Mouse (Mus musculus) liver, embryonic 14.5 days (tissue): ENCODE measurements around the gene Stoml2. TPM values are rescaled to one million over a fixed set of nuclear protein-coding genes. Genes with fewer than 3 reads are reported as not detected.
A peak's percentile ranks its signal among the peaks of the same experiment; 100 is the strongest.

ENCODE experiments used
- ATAC-seq: fragments of 200-750 bp; cut with Nextera tagmentation; 2 replicates; pipeline ENCODE4 v1.8.0; 2017; ENCODE audit warnings: moderate number of reproducible peaks, mild to moderate bottlenecking, moderate library complexity; ENCODE audit not compliant: insufficient read depth
- DNase-seq, 3 experiments: peaks; one replicate each; pipeline ENCODE4 v3.0.0-alpha.2; 2012 to 2013; ENCODE audit warnings: low read depth in 3 of 3, low spot score in 3 of 3
- H3K27ac ChIP-seq: fragments of 300-500 bp; sonication (generic); 2 replicates; pipeline ENCODE4 v1.5.1; 2014; ENCODE audit warnings: moderate library complexity, mild to moderate bottlenecking, control low read depth, inconsistent platforms
- H3K27me3 ChIP-seq: fragments of 300-500 bp; sonication (generic); 2 replicates; pipeline ENCODE4 v1.6.1; 2014; ENCODE audit warnings: mild to moderate bottlenecking, low read length, moderate library complexity; ENCODE audit not compliant: control insufficient read depth, insufficient read depth
- H3K36me3 ChIP-seq: fragments of 300-500 bp; sonication (generic); replicated peaks from 2 replicates; pipeline ENCODE4 v1.6.1; 2014; ENCODE audit warnings: low read depth; ENCODE audit not compliant: control insufficient read depth, insufficient read depth
- H3K4me1 ChIP-seq, 2 experiments: fragments of 200-500 bp in 1 of 2; fragments of 300-500 bp in 1 of 2; sonication (generic) in 1 of 2; replicated peaks; 2 replicates each; pipeline ENCODE4 v1.6.1; 2012 to 2014; ENCODE audit warnings: antibody characterized with exemption in 1 of 2, inconsistent platforms in 1 of 2, low read length in 1 of 2; ENCODE audit not compliant: control insufficient read depth in 2 of 2, insufficient read depth in 2 of 2
- H3K4me2 ChIP-seq: fragments of 300-500 bp; sonication (generic); 2 replicates; pipeline ENCODE4 v1.6.1; 2014; ENCODE audit warnings: low read depth, mild to moderate bottlenecking, control low read depth, moderate library complexity
- H3K4me3 ChIP-seq, 2 experiments: fragments of 200-500 bp in 1 of 2; fragments of 300-500 bp in 1 of 2; sonication (generic) in 1 of 2; 2 replicates each; pipeline ENCODE4 v1.5.1; 2012 to 2014; ENCODE audit warnings: low read depth in 2 of 2, low read length in 2 of 2, mild to moderate bottlenecking in 2 of 2, control low read depth in 1 of 2, inconsistent platforms in 1 of 2, moderate library complexity in 1 of 2; ENCODE audit not compliant: insufficient read depth in 1 of 2
- H3K9ac ChIP-seq: fragments of 300-500 bp; sonication (generic); replicated peaks from 2 replicates; pipeline ENCODE4 v1.6.1; 2014; ENCODE audit warnings: mild to moderate bottlenecking, control low read depth, moderate library complexity
- H3K9me3 ChIP-seq: fragments of 300-500 bp; sonication (generic); 2 replicates; pipeline ENCODE4 v1.6.1; 2016; ENCODE audit warnings: low read length, mixed read lengths; ENCODE audit not compliant: control insufficient read depth
- CTCF ChIP-seq: IDR thresholded peaks from 2 replicates; pipeline ENCODE4 v1.5.1; 2016; ENCODE audit warnings: antibody characterized with exemption, low read depth, control low read depth
- EP300 ChIP-seq: IDR thresholded peaks from 2 replicates; pipeline ENCODE4 v1.6.1; 2016; ENCODE audit warnings: antibody characterized with exemption, low read depth
- WGBS: fragments of 180-500 bp; shearing (Covaris S2); extraction: QIAGEN DNeasy Blood & Tissue Kit; methylation state at CpG from one replicate; pipeline ENCODE4 v1.1.7; 2014; ENCODE audit not compliant: insufficient replicate concordance; 5-methylcytosine and 5-hydroxymethylcytosine counted together
- polyA plus RNA-seq, 2 experiments: library from polyadenylated mRNA; depleted of rRNA in 1 of 2; stranded (reverse) in 1 of 2; unstranded in 1 of 2; fragments of >200 nt; fragmentation: Nextera tagmentation in 1 of 2; extraction: Ambion mirVana in 1 of 2; gene quantifications; 2 replicates each; pipeline versions ENCODE4 v1.2.1 to v1.2.3; 2012 to 2014

The Stoml2 gene
- polyA plus RNA-seq, 2 experiments = 83.2 to 200 TPM

- ATAC-seq = peak; percentile 92
- H3K27me3 ChIP-seq = no peaks in the 10 kb centered on the region
- peaks cover 33% of the 10 kb centered on the region for H3K36me3 ChIP-seq
- H3K4me1 ChIP-seq = peaks cover 8 to 17% of the 10 kb centered on the region in 2 experiments
- H3K9me3 ChIP-seq = no peaks in the 10 kb centered on the region
- peak within 1 kb of the TSS; percentile 83 for H3K9ac ChIP-seq
- DNase-seq = peak; percentile 84 to 90 (median 86)
- peak; percentile 54; the same call in 1 of the 2 replicates for TF ChIP-seq EP300
- TF ChIP-seq CTCF = peak; percentile 93
- H3K27ac ChIP-seq = peak within 1 kb of the TSS; percentile 78
- peak within 1 kb of the TSS; percentile 92 for H3K4me2 ChIP-seq
- H3K4me3 ChIP-seq = peak within 1 kb of the TSS; percentile 70 to 78
- WGBS = 5% methylated on average over 42 of the region's 42 CpGs
These were observed 6.2 kb downstream of the Stoml2 start, which contains the start of gene Pigo for GRCm38 (mm10) chr4:43025084-43025960. Gene Pigo, minus strand, starts transcription at chr4:43025819.

DNA sequence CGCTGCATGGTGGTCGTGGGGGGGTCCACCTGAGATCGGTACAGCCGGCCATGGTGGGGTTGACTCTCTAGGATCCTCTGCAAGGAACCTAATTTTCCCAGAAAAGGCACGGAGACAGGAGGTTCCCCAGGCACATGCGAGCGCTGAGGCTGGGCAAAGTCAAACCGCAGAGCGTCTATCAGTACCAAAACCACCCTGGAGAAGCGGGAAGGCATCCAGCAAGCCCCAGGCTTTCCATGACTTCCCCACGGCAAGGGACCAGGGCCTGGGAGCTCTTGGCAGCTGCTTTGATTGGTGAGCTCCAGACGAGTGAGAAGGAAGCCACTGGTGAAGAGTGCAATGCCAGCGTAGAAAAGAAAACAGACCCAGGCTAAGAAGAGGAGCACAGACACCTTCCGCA is 6.8 kb downstream of the Stoml2 start:
- Histone ChIP-seq H3K4me1 (peaks cover 6 to 14% of the 10 kb centered on the region in 2 experiments), H3K9ac (peak overlapping the region; percentile 83), H3K36me3 (peaks cover 33% of the 10 kb centered on the region), H3K4me2 (peak overlapping the region; percentile 92), H3K27ac (no peak overlapping the region; the same call in 1 of the 2 replicates), H3K4me3 (peak overlapping the region; percentile 70 to 78), H3K9me3 (no peaks in the 10 kb centered on the region), H3K27me3 (no peaks in the 10 kb centered on the region)
- ATAC-seq = no peak
- 77% methylated on average over 14 of the region's 14 CpGs for WGBS
- TF ChIP-seq CTCF (no peak), EP300 (no peak)
- no peak for DNase-seq

DNA sequence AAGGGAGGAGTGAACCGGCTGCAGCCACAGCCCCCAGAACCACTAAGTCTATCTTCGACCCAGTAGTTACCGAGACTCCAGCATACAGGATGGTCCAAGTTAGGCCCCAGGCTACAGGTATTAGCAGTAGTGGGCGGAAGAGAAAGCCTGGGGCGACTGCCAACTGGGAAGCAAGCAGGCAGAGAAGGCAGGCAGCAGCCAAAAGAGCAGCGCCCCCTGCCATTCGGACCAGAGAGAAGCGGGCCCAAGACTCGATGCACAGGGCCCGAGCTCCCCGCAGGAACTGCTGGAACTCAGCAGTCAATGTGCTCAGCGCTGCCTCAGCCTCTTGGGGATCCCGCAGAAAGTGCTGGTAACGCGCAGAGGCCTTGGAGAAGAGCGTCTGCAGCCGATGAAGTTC is 10.2 kb downstream of the Stoml2 start:
- TF ChIP-seq CTCF (peak; percentile 16; the same call in 1 of the 2 replicates), EP300 (no peak)
- Histone ChIP-seq H3K27me3 (no peaks in the 10 kb centered on the region), H3K4me3 (no peak overlapping the region), H3K9me3 (no peaks in the 10 kb centered on the region), H3K4me2 (no peak overlapping the region), H3K27ac (no peak overlapping the region), H3K36me3 (peaks cover 14% of the 10 kb centered on the region), H3K4me1 (peaks cover 6 to 12% of the 10 kb centered on the region in 2 experiments), H3K9ac (no peak overlapping the region)
- 82% methylated on average over 17 of the region's 17 CpGs for WGBS
- no peak for DNase-seq
- ATAC-seq = no peak

DNA sequence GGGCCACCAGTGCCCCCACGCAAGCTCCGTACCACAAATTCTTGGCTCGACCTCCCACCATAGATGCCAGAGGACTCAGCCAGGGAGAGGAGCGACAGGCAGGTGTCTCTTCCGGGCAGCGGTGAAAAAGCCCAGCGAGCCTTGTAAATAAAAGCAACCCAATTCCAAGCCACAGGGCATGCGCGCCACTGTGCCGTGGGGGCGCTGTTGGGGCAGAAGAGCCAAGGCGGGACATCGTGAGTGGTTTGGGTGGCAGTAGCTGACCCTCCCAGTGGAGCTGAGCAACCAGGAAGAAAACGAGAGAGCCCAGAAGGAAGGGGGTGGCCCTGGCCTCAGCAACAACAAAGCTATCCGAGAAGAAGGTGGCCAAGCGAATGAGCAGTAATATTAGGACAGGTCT is 10.6 kb downstream of the Stoml2 start:
- Histone ChIP-seq H3K27ac (no peak overlapping the region), H3K9ac (no peak overlapping the region), H3K4me3 (no peak overlapping the region), H3K4me2 (no peak overlapping the region), H3K4me1 (peaks cover 6 to 10% of the 10 kb centered on the region in 2 experiments), H3K27me3 (no peaks in the 10 kb centered on the region), H3K9me3 (no peaks in the 10 kb centered on the region), H3K36me3 (peaks cover 14% of the 10 kb centered on the region)
- 86% methylated on average over 16 of the region's 16 CpGs for WGBS
- DNase-seq (no peak), ATAC-seq (no peak)
- TF ChIP-seq EP300 = no peak
- no peak for TF ChIP-seq CTCF

DNA sequence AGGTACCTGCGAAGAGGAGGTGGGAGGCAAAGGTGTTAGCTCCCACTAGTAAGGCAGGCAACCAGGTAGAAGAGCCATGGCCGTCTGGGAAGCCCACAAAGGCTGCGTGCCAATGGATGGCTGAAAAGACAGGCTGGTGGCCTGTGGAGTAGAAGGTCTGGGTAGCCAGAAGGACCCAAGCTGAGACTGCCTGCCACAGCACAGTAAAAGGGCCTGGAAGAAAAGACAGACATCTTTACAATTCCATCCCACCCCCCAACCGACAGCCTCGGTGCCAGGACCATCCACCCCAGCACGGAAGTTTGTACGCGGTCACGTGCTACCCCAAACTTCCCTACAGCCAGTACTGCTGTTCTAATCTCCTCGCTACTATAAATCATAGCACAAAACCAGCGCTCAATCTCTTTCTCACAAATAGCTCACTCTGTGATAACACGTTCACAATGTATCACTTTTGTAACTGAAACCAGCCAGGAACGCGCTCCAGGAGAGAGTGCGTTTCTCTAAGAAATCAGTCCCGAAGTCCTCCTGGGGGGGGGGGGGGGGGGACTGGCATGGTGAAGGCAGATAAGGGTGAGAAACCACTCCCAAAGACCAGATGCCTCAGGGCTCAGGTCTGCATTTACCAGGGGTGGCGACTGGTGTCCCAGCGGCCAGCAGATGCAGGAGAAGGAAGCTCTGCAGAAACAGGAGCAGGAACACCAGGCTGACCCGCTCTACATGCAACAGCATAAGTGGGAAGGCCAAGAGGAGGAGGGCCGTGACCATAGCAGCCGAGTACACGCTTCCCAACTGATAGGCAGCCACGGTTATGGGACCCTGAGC is 11.7 kb downstream of the Stoml2 start:
- Histone ChIP-seq H3K36me3 (peaks cover 14% of the 10 kb centered on the region), H3K4me1 (peaks cover 6% of the 10 kb centered on the region in 2 experiments), H3K4me3 (no peak overlapping the region), H3K4me2 (no peak overlapping the region), H3K27ac (no peak overlapping the region), H3K27me3 (no peaks in the 10 kb centered on the region), H3K9me3 (no peaks in the 10 kb centered on the region), H3K9ac (no peak overlapping the region; the same call in 1 of the 2 replicates)
- 52% methylated on average over 23 of the region's 23 CpGs for WGBS
- TF ChIP-seq CTCF (no peak), EP300 (peak; percentile 22; the same call in 1 of the 2 replicates)
- DNase-seq (no peak), ATAC-seq (peak; percentile 34; the same call in 1 of the 2 replicates)
